Mouse (Mus musculus) limb, embryonic 12.5 days (tissue): Measurements from ENCODE around the gene 4930402H24Rik. TPM values are rescaled to one million over a fixed set of nuclear protein-coding genes. Genes with fewer than 3 reads are reported as not detected.

Experiments used
- ATAC-seq: fragments of 200-750 bp; cut with Nextera tagmentation; 2 replicates; pipeline ENCODE4 v1.8.0; 2017; ENCODE audit warnings: low read depth, moderate TSS enrichment; ENCODE audit not compliant: insufficient number of reproducible peaks, insufficient read depth, low FRiP score, low TSS enrichment
- H3K27ac ChIP-seq: fragments of 300-500 bp; sonication (generic); 2 replicates; pipeline ENCODE4 v1.5.1; 2016; ENCODE audit warnings: mild to moderate bottlenecking, moderate library complexity
- H3K27me3 ChIP-seq: fragments of 300-500 bp; sonication (generic); 2 replicates; pipeline ENCODE4 v1.6.1; 2016; ENCODE audit warnings: mild to moderate bottlenecking, moderate library complexity
- H3K36me3 ChIP-seq: fragments of 300-500 bp; sonication (generic); 2 replicates; pipeline ENCODE4 v1.6.1; 2016; ENCODE audit warnings: mild to moderate bottlenecking, moderate library complexity
- H3K4me1 ChIP-seq: fragments of 300-500 bp; sonication (generic); replicated peaks from 2 replicates; pipeline ENCODE4 v1.6.1; 2016
- H3K4me2 ChIP-seq: fragments of 300-500 bp; sonication (generic); 2 replicates; pipeline ENCODE4 v1.6.1; 2016; ENCODE audit warnings: mild to moderate bottlenecking, moderate library complexity
- H3K4me3 ChIP-seq: fragments of 300-500 bp; sonication (generic); replicated peaks from 2 replicates; pipeline ENCODE4 v1.5.1; 2016; ENCODE audit warnings: mild to moderate bottlenecking
- H3K9ac ChIP-seq: fragments of 300-500 bp; sonication (generic); replicated peaks from 2 replicates; pipeline ENCODE4 v1.6.1; 2016; ENCODE audit warnings: mild to moderate bottlenecking, moderate library complexity
- H3K9me3 ChIP-seq: fragments of 300-500 bp; sonication (generic); 2 replicates; pipeline ENCODE4 v1.6.1; 2016; ENCODE audit warnings: mild to moderate bottlenecking, moderate library complexity
- WGBS: fragments of 180-500 bp; shearing (Covaris S2); methylation state at CpG from one replicate; pipeline ENCODE4 v1.1.7; 2016; 5-methylcytosine and 5-hydroxymethylcytosine counted together
- polyA plus RNA-seq: library from polyadenylated mRNA; unstranded; fragments of >200 nt; fragmentation: Nextera tagmentation; extraction: Ambion mirVana; gene quantifications from 2 replicates; pipeline ENCODE4 v1.2.1, GENCODE M21; 2016

4930402H24Rik gene
- polyA plus RNA-seq, 1 experiment from 2014 or later = 39.7 TPM

DNA sequence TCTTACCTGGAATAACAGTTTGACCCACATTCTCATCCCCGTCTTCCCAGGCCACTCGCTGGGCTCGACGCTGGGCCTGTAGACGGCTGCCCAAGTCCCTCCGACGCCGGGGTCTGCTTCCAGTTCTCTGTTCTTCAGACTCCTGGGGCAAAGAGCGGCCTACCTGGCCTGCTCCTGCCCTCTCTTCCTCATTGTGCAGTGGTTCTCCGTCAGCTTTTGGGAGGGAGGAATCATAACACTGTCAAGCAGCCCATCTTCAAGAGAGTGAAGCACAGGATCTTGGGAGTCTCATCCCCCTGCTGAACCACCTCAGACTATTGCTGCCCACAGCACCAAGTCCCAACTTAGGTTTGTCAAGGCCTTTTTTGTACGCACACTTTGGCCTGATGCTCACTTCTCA lies 242.9 kb downstream of the 4930402H24Rik start:
- 90% methylated on average over 11 of the region's 11 CpGs for WGBS
- no peak for ATAC-seq
- Histone ChIP-seq H3K36me3 (peaks cover 44% of the 10 kb centered on the region), H3K27ac (peak overlapping the region; percentile 98; the same call in 1 of the 2 replicates), H3K4me1 (peaks cover 23% of the 10 kb centered on the region), H3K9me3 (no peaks in the 10 kb centered on the region), H3K4me2 (peak overlapping the region; percentile 78), H3K27me3 (no peaks in the 10 kb centered on the region), H3K9ac (peak overlapping the region; percentile 79), H3K4me3 (peak overlapping the region; percentile 59)

DNA sequence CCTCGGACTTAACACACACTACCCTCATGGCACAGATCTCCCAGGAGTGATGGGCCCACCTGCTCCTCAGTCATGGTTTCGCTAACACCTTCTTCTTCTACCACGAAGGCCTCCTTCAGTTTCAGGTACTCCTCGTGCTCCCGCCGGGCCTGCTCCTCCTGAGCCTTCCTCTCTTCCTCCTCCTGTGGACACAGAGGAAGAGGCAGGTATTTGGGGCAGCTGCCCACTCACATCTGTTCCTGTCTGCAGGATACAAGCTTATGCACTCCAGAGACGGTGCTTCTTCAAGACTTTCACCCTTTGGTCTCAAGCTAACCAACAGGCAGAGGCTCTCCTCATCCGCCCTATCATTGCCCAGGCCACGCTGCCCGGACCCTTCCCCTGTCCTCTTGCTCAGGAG lies 247.7 kb downstream of the 4930402H24Rik start:
- 97% methylated on average over 10 of the region's 10 CpGs for WGBS
- H3K27ac ChIP-seq = no peak overlapping the region

DNA sequence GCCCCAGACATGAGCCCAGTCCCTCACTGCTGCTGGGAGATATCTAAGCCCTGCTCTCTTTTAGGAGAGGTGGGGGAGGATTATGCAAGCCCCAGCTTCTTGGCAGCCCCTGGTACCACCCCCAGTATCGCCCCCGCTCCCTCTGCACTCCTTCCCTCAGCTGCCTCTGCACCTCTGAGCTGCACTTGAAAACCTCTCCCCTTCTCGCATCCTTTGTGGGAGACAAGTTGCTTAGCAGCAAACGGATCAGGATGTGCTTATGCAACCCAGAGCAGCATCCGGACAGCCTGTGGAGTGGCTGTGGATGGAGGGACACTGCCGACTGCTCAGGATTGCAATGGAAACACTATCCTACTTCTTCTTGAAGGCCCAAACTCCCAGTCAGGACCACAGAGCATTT lies 248.7 kb downstream of the 4930402H24Rik start:
- no peak for ATAC-seq

More for the DNA sequence above, 247.7 kb downstream of the 4930402H24Rik start:
- no peak overlapping the region for H3K4me3 ChIP-seq
- peaks cover 11% of the 10 kb centered on the region for H3K4me1 ChIP-seq
- H3K36me3 ChIP-seq = peaks cover 93% of the 10 kb centered on the region
- no peaks in the 10 kb centered on the region for H3K27me3 ChIP-seq
- H3K9me3 ChIP-seq = no peaks in the 10 kb centered on the region
- ATAC-seq = no peak
- no peak overlapping the region for H3K9ac ChIP-seq
- H3K4me2 ChIP-seq = no peak overlapping the region

GRCm38 (mm10) chr2:130656536-130656935 lies 249.7 kb downstream of the 4930402H24Rik start:
- 94% methylated on average over 9 of the region's 9 CpGs for WGBS
- H3K27me3 ChIP-seq = no peaks in the 10 kb centered on the region
- no peaks in the 10 kb centered on the region for H3K9me3 ChIP-seq
- no peak overlapping the region for H3K4me2 ChIP-seq
- no peak overlapping the region for H3K4me3 ChIP-seq
- H3K36me3 ChIP-seq = peaks cover 94% of the 10 kb centered on the region
- no peak overlapping the region for H3K9ac ChIP-seq
- H3K27ac ChIP-seq = no peak overlapping the region
- no peak for ATAC-seq
- H3K4me1 ChIP-seq = no peaks in the 10 kb centered on the region

More for the DNA sequence above, 248.7 kb downstream of the 4930402H24Rik start:
- Histone ChIP-seq H3K27me3 (no peaks in the 10 kb centered on the region), H3K36me3 (peaks cover 99% of the 10 kb centered on the region), H3K4me2 (no peak overlapping the region), H3K9me3 (no peaks in the 10 kb centered on the region), H3K4me3 (no peak overlapping the region), H3K27ac (no peak overlapping the region), H3K9ac (no peak overlapping the region), H3K4me1 (peaks cover under 1% of the 10 kb centered on the region; the same call in 1 of the 2 replicates)
- WGBS = 91% methylated on average over 6 of the region's 6 CpGs

Other genes starting within 250 kb of the 4930402H24Rik start
- 49.4 and 54.5 TPM in 2 replicates for gene Ddrgk1, start 241.7 kb downstream of the 4930402H24Rik start, polyA plus RNA-seq
- 142 and 148 TPM in 2 replicates for gene Itpa, start 238.8 kb downstream of the 4930402H24Rik start, polyA plus RNA-seq
- gene Slc4a11, start 208.9 kb downstream of the 4930402H24Rik start, polyA plus RNA-seq = 1.1 and 1.4 TPM in 2 replicates
- gene Atrn, start 89 bp upstream of the 4930402H24Rik start, polyA plus RNA-seq = 10.8 and 11.7 TPM in 2 replicates
- 16.3 and 18.8 TPM in 2 replicates for gene Gfra4, start 136.7 kb upstream of the 4930402H24Rik start, polyA plus RNA-seq
- 5.2 and 8.5 TPM in 2 replicates for gene Adam33, start 157.4 kb upstream of the 4930402H24Rik start, polyA plus RNA-seq
- gene Siglec1, start 180.4 kb upstream of the 4930402H24Rik start, polyA plus RNA-seq = 0.13 and 0.14 TPM in 2 replicates
- gene Hspa12b, start 220.9 kb upstream of the 4930402H24Rik start, polyA plus RNA-seq = 20.7 and 21.2 TPM in 2 replicates
- not detected in 2 replicates for gene Gm11037, start 227.1 kb upstream of the 4930402H24Rik start, polyA plus RNA-seq